Mouse (Mus musculus): Measurements from ENCODE around the gene Wdr20. TPM values are rescaled to one million over a fixed set of nuclear protein-coding genes. Genes with fewer than 3 reads are reported as not detected.

The Wdr20 gene
- polyA plus RNA-seq, 1 experiment from 2014 or later: 24.5 TPM

- ATAC-seq (ENCODE audit: insufficient number of reproducible peaks, low FRiP score, low TSS enrichment, low read depth): no peak
- WGBS: 82% methylated on average over 5 of the region's 5 CpGs
Measured at GRCm38 (mm10) chr12:110802674-110803297, 65.0 kb downstream of the Wdr20 start.

GRCm38 (mm10) chr12:110804261-110804660 lies 66.5 kb downstream of the Wdr20 start:
- no peak overlapping the region for H3K27ac ChIP-seq (replicated peaks)
- ATAC-seq (ENCODE audit: insufficient number of reproducible peaks, low FRiP score, low TSS enrichment, low read depth): no peak
- H3K27me3 ChIP-seq: no peaks in the 10 kb centered on the region
- peaks cover 11% of the 10 kb centered on the region; the same call in 1 of the 2 replicates for H3K4me1 ChIP-seq
- no peak overlapping the region for H3K9ac ChIP-seq
- H3K4me3 ChIP-seq (replicated peaks): no peak overlapping the region
- WGBS: 36% methylated on average over 10 of the region's 10 CpGs
- H3K4me2 ChIP-seq (replicated peaks): no peak overlapping the region
- H3K9me3 ChIP-seq (replicated peaks): no peaks in the 10 kb centered on the region
- peaks cover 8% of the 10 kb centered on the region; the same call in 1 of the 2 replicates for H3K36me3 ChIP-seq

More at GRCm38 (mm10) chr12:110802674-110803297, 65.0 kb downstream of the Wdr20 start:
- Histone ChIP-seq H3K9ac (no peak overlapping the region), H3K27ac (replicated peaks) (no peak overlapping the region), H3K36me3 (peaks cover 11% of the 10 kb centered on the region; the same call in 1 of the 2 replicates), H3K4me1 (peaks cover 15% of the 10 kb centered on the region), H3K9me3 (replicated peaks) (no peaks in the 10 kb centered on the region), H3K27me3 (no peaks in the 10 kb centered on the region), H3K4me2 (replicated peaks) (no peak overlapping the region), H3K4me3 (replicated peaks) (no peak overlapping the region)

- H3K4me1 ChIP-seq: peaks cover 11% of the 10 kb centered on the region; the same call in 1 of the 2 replicates
- 71% methylated on average over 3 of the region's 3 CpGs for WGBS
- no peak overlapping the region for H3K4me2 ChIP-seq (replicated peaks)
Measured at GRCm38 (mm10) chr12:110806301-110806970, 68.7 kb downstream of the Wdr20 start.

GRCm38 (mm10) chr12:110808430-110808829 lies 70.7 kb downstream of the Wdr20 start:
- no peak overlapping the region for H3K4me3 ChIP-seq (replicated peaks)
- H3K4me1 ChIP-seq: peaks cover 3% of the 10 kb centered on the region; the same call in 1 of the 2 replicates
- no peak overlapping the region for H3K4me2 ChIP-seq (replicated peaks)
- H3K9ac ChIP-seq: no peak overlapping the region
- no peaks in the 10 kb centered on the region for H3K27me3 ChIP-seq
- H3K27ac ChIP-seq (replicated peaks): 0 out of 2 replicates have a peak overlapping the region, but pooled peaks have one; percentile 12
- peaks cover 23% of the 10 kb centered on the region; the same call in 1 of the 2 replicates for H3K36me3 ChIP-seq
- WGBS: 56% methylated on average over 10 of the region's 10 CpGs
- no peaks in the 10 kb centered on the region for H3K9me3 ChIP-seq (replicated peaks)
- ATAC-seq (ENCODE audit: insufficient number of reproducible peaks, low FRiP score, low TSS enrichment, low read depth): no peak

More at GRCm38 (mm10) chr12:110806301-110806970, 68.7 kb downstream of the Wdr20 start:
- no peak for ATAC-seq (ENCODE audit: insufficient number of reproducible peaks, low FRiP score, low TSS enrichment, low read depth)
- Histone ChIP-seq H3K4me3 (replicated peaks) (no peak overlapping the region), H3K27me3 (no peaks in the 10 kb centered on the region), H3K9me3 (replicated peaks) (no peaks in the 10 kb centered on the region), H3K27ac (replicated peaks) (no peak overlapping the region), H3K36me3 (peaks cover 18% of the 10 kb centered on the region; the same call in 1 of the 2 replicates), H3K9ac (no peak overlapping the region)

- Histone ChIP-seq H3K4me3 (replicated peaks) (no peak overlapping the region), H3K36me3 (peaks cover 28% of the 10 kb centered on the region; the same call in 1 of the 2 replicates), H3K4me2 (replicated peaks) (no peak overlapping the region), H3K9me3 (replicated peaks) (no peaks in the 10 kb centered on the region), H3K27ac (replicated peaks) (peak overlapping the region; percentile 44; the same call in 1 of the 2 replicates), H3K9ac (no peak overlapping the region), H3K27me3 (no peaks in the 10 kb centered on the region), H3K4me1 (peaks cover 3% of the 10 kb centered on the region; the same call in 1 of the 2 replicates)
- 65% methylated on average over 5 of the region's 5 CpGs for WGBS
- ATAC-seq (ENCODE audit: insufficient number of reproducible peaks, low FRiP score, low TSS enrichment, low read depth): no peak
Measured at GRCm38 (mm10) chr12:110808848-110809247, 71.1 kb downstream of the Wdr20 start.

GRCm38 (mm10) chr12:110813132-110813531 lies 75.4 kb downstream of the Wdr20 start:
- WGBS: 90% methylated on average over 9 of the region's 9 CpGs
- Histone ChIP-seq H3K4me2 (replicated peaks) (no peak overlapping the region), H3K4me3 (replicated peaks) (no peak overlapping the region)

GRCm38 (mm10) chr12:110813624-110814023 lies 75.9 kb downstream of the Wdr20 start:
- no peak overlapping the region for H3K4me2 ChIP-seq (replicated peaks)
- no peak overlapping the region for H3K4me3 ChIP-seq (replicated peaks)
- no peaks in the 10 kb centered on the region for H3K4me1 ChIP-seq
- no peak overlapping the region for H3K9ac ChIP-seq
- no peak for ATAC-seq (ENCODE audit: insufficient number of reproducible peaks, low FRiP score, low TSS enrichment, low read depth)
- no peak overlapping the region for H3K27ac ChIP-seq (replicated peaks)
- H3K27me3 ChIP-seq: no peaks in the 10 kb centered on the region
- 91% methylated on average over 6 of the region's 6 CpGs for WGBS
- H3K36me3 ChIP-seq: peaks cover 23% of the 10 kb centered on the region; the same call in 1 of the 2 replicates
- H3K9me3 ChIP-seq (replicated peaks): no peaks in the 10 kb centered on the region

More at GRCm38 (mm10) chr12:110813132-110813531, 75.4 kb downstream of the Wdr20 start:
- no peaks in the 10 kb centered on the region for H3K4me1 ChIP-seq
- no peaks in the 10 kb centered on the region for H3K27me3 ChIP-seq
- ATAC-seq (ENCODE audit: insufficient number of reproducible peaks, low FRiP score, low TSS enrichment, low read depth): no peak
- no peaks in the 10 kb centered on the region for H3K9me3 ChIP-seq (replicated peaks)
- peaks cover 23% of the 10 kb centered on the region; the same call in 1 of the 2 replicates for H3K36me3 ChIP-seq
- no peak overlapping the region for H3K9ac ChIP-seq
- H3K27ac ChIP-seq (replicated peaks): no peak overlapping the region

GRCm38 (mm10) chr12:110814924-110815323 lies 77.2 kb downstream of the Wdr20 start:
- Histone ChIP-seq H3K4me2 (replicated peaks) (no peak overlapping the region), H3K36me3 (peaks cover 18% of the 10 kb centered on the region; the same call in 1 of the 2 replicates), H3K9me3 (replicated peaks) (no peaks in the 10 kb centered on the region), H3K4me3 (replicated peaks) (no peak overlapping the region), H3K9ac (no peak overlapping the region), H3K27ac (replicated peaks) (no peak overlapping the region), H3K27me3 (no peaks in the 10 kb centered on the region), H3K4me1 (no peaks in the 10 kb centered on the region)
- WGBS: 69% methylated on average over 17 of the region's 17 CpGs
- ATAC-seq (ENCODE audit: insufficient number of reproducible peaks, low FRiP score, low TSS enrichment, low read depth): no peak

- H3K36me3 ChIP-seq: peaks cover 13% of the 10 kb centered on the region; the same call in 1 of the 2 replicates
- no peaks in the 10 kb centered on the region for H3K9me3 ChIP-seq (replicated peaks)
- no peak overlapping the region for H3K4me2 ChIP-seq (replicated peaks)
- no peak overlapping the region for H3K27ac ChIP-seq (replicated peaks)
- H3K9ac ChIP-seq: no peak overlapping the region
- H3K27me3 ChIP-seq: no peaks in the 10 kb centered on the region
- WGBS: 89% methylated on average over 2 of the region's 2 CpGs
- no peak overlapping the region for H3K4me3 ChIP-seq (replicated peaks)
- H3K4me1 ChIP-seq: no peaks in the 10 kb centered on the region
- ATAC-seq (ENCODE audit: insufficient number of reproducible peaks, low FRiP score, low TSS enrichment, low read depth): no peak
Measured at GRCm38 (mm10) chr12:110816833-110817232, 79.1 kb downstream of the Wdr20 start.

- Histone ChIP-seq H3K27ac (replicated peaks) (no peak overlapping the region), H3K9ac (no peak overlapping the region), H3K9me3 (replicated peaks) (no peaks in the 10 kb centered on the region), H3K27me3 (no peaks in the 10 kb centered on the region), H3K36me3 (0 out of 2 replicates have a peak, but pooled peaks cover 4% of the 10 kb centered on the region), H3K4me1 (no peaks in the 10 kb centered on the region), H3K4me2 (replicated peaks) (no peak overlapping the region), H3K4me3 (replicated peaks) (no peak overlapping the region)
- ATAC-seq (ENCODE audit: insufficient number of reproducible peaks, low FRiP score, low TSS enrichment, low read depth): no peak
- WGBS: 82% methylated on average over 8 of the region's 8 CpGs
Measured at GRCm38 (mm10) chr12:110819367-110819766, 81.6 kb downstream of the Wdr20 start.

GRCm38 (mm10) chr12:110821787-110822186 lies 84.0 kb downstream of the Wdr20 start:
- WGBS: 89% methylated on average over 2 of the region's 2 CpGs

More at GRCm38 (mm10) chr12:110821787-110822186, 84.0 kb downstream of the Wdr20 start:
- no peaks in the 10 kb centered on the region for H3K27me3 ChIP-seq
- no peak overlapping the region for H3K27ac ChIP-seq (replicated peaks)
- H3K9ac ChIP-seq: no peak overlapping the region
- H3K4me3 ChIP-seq (replicated peaks): no peak overlapping the region
- no peak overlapping the region for H3K4me2 ChIP-seq (replicated peaks)
- H3K9me3 ChIP-seq (replicated peaks): no peaks in the 10 kb centered on the region
- H3K4me1 ChIP-seq: no peaks in the 10 kb centered on the region
- no peaks in the 10 kb centered on the region for H3K36me3 ChIP-seq
- no peak for ATAC-seq (ENCODE audit: insufficient number of reproducible peaks, low FRiP score, low TSS enrichment, low read depth)

Data from embryonic facial prominence, embryonic 15.5 days (tissue).